Comparison of ENCODE assay signal across 23 mouse cellular contexts in the genomic region with DNA sequence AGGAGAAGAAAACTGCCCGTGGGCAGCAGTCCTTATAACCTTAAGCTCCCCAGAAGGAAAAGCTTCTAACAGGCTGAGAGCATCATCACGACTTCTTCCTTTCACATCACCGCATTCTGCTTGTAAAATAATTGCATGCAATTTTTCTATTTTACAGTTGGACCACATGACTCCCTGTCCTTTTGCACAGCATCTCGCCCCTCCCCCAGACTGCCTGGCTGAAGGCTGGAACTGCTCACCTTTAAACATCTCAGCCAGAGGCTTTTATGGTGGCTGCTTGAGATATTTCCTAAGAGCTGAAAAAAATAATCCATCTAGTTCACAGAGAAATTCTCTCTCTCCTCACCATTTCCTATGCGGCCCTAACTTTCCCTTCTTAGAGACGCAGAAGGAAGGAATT.
DNase-seq lines count a peak whose midpoint lies in the region; ATAC-seq lines count a peak whose summit lies in the region.
"Had no signal": no experiment of that assay in that cellular context is flagged by ENCODE, and none has a peak within 500 bp of the region (broad histone marks: within the 10 kb centered on the region; RNA-seq: fewer than 3 reads in every experiment).

No protein-coding gene starts in this region.

- H3K4me2 ChIP-seq in forebrain, embryonic 13.5 days = no peak overlapping the region
- no peak overlapping the region for H3K4me2 ChIP-seq in forebrain, embryonic 15.5 days (replicated peaks)
- no peak overlapping the region; the same call in 1 of the 2 replicates for H3K4me2 ChIP-seq in midbrain, embryonic 13.5 days (replicated peaks)
- H3K4me2 ChIP-seq in midbrain, embryonic 14.5 days (ENCODE audit: low read length) = no peak overlapping the region
- H3K4me2 ChIP-seq: heart, embryonic 11.5 days; heart, embryonic 15.5 days; hindbrain, embryonic 15.5 days had no signal

- no peaks in the 10 kb centered on the region for H3K36me3 ChIP-seq in forebrain, embryonic 13.5 days (ENCODE audit: poor library complexity, severe bottlenecking)
- no peaks in the 10 kb centered on the region for H3K36me3 ChIP-seq in forebrain, embryonic 15.5 days
- no peaks in the 10 kb centered on the region for H3K36me3 ChIP-seq in midbrain, embryonic 13.5 days
- no peaks in the 10 kb centered on the region for H3K36me3 ChIP-seq in midbrain, embryonic 10.5 days
- no peaks in the 10 kb centered on the region for H3K36me3 ChIP-seq in midbrain, embryonic 14.5 days (ENCODE audit: control insufficient read depth, insufficient read depth, low read length)
- H3K36me3 ChIP-seq: embryonic facial prominence, embryonic 10.5 days; heart, embryonic 15.5 days; hindbrain, embryonic 10.5 days; hindbrain, embryonic 15.5 days had no signal

- no peak for DNase-seq in midbrain, embryonic 10.5 days (ENCODE audit: low spot score)
- peak; percentile 50 for DNase-seq in midbrain, embryonic 14.5 days
- peak; percentile 11 for DNase-seq in retina, postnatal 1 day
- DNase-seq in adrenal gland, adult (ENCODE audit: inconsistent age in 2 of 2, low spot score in 1 of 2) = no peak
- DNase-seq: adrenal gland, adult 8-10 months; adrenal gland, postnatal 36 days; cerebellum, adult 11-12 months; cerebellum, adult 9-10 months; cerebellum, postnatal 25 days; heart, adult 18-20 months had no signal

- H3K27me3 ChIP-seq in forebrain, embryonic 13.5 days = no peaks in the 10 kb centered on the region
- H3K27me3 ChIP-seq in forebrain, embryonic 15.5 days = no peaks in the 10 kb centered on the region
- H3K27me3 ChIP-seq in midbrain, embryonic 13.5 days = no peaks in the 10 kb centered on the region
- H3K27me3 ChIP-seq in midbrain, embryonic 10.5 days (ENCODE audit: low read depth, poor library complexity, severe bottlenecking) = no peaks in the 10 kb centered on the region
- H3K27me3 ChIP-seq in midbrain, embryonic 14.5 days (ENCODE audit: control insufficient read depth, insufficient read depth, low read length) = no peaks in the 10 kb centered on the region
- H3K27me3 ChIP-seq: CH12.LX; heart, embryonic 15.5 days; hindbrain, embryonic 15.5 days had no signal

- no peaks in the 10 kb centered on the region for H3K4me1 ChIP-seq in forebrain, embryonic 13.5 days
- H3K4me1 ChIP-seq in forebrain, embryonic 15.5 days = no peaks in the 10 kb centered on the region
- peaks cover 7% of the 10 kb centered on the region; the same call in 1 of the 2 replicates for H3K4me1 ChIP-seq in midbrain, embryonic 13.5 days (replicated peaks)
- no peaks in the 10 kb centered on the region for H3K4me1 ChIP-seq in midbrain, embryonic 10.5 days
- H3K4me1 ChIP-seq in midbrain, embryonic 14.5 days (ENCODE audit: control insufficient read depth, insufficient read depth, low read length) = 0 out of 2 replicates have a peak, but pooled peaks cover 5% of the 10 kb centered on the region
- H3K4me1 ChIP-seq: embryonic facial prominence, embryonic 10.5 days; heart, embryonic 15.5 days; hindbrain, embryonic 10.5 days; hindbrain, embryonic 15.5 days had no signal

- no peak overlapping the region for H3K27ac ChIP-seq in forebrain, embryonic 13.5 days
- no peak overlapping the region for H3K27ac ChIP-seq in forebrain, embryonic 15.5 days (replicated peaks)
- H3K27ac ChIP-seq in midbrain, embryonic 13.5 days = no peak overlapping the region
- no peak overlapping the region for H3K27ac ChIP-seq in midbrain, embryonic 10.5 days (replicated peaks)
- H3K27ac ChIP-seq in midbrain, embryonic 14.5 days (replicated peaks; ENCODE audit: low read depth, low read length) = no peak overlapping the region
- H3K27ac ChIP-seq: embryonic facial prominence, embryonic 10.5 days; heart, embryonic 15.5 days; hindbrain, embryonic 10.5 days; hindbrain, embryonic 15.5 days had no signal

- no peaks in the 10 kb centered on the region for H3K9me3 ChIP-seq in forebrain, embryonic 13.5 days (replicated peaks)
- no peaks in the 10 kb centered on the region for H3K9me3 ChIP-seq in forebrain, embryonic 15.5 days
- H3K9me3 ChIP-seq in midbrain, embryonic 13.5 days = no peaks in the 10 kb centered on the region
- H3K9me3 ChIP-seq in midbrain, embryonic 10.5 days (replicated peaks) = no peaks in the 10 kb centered on the region
- no peaks in the 10 kb centered on the region for H3K9me3 ChIP-seq in midbrain, embryonic 14.5 days (ENCODE audit: control insufficient read depth, low read length)
- H3K9me3 ChIP-seq: embryonic facial prominence, embryonic 10.5 days; heart, embryonic 15.5 days; hindbrain, embryonic 10.5 days; hindbrain, embryonic 15.5 days had no signal

- no peak overlapping the region for H3K9ac ChIP-seq in forebrain, embryonic 13.5 days
- H3K9ac ChIP-seq in forebrain, embryonic 15.5 days (replicated peaks) = no peak overlapping the region
- no peak overlapping the region for H3K9ac ChIP-seq in midbrain, embryonic 13.5 days (replicated peaks)
- no peak overlapping the region for H3K9ac ChIP-seq in midbrain, embryonic 14.5 days (replicated peaks; ENCODE audit: low read length)
- H3K9ac ChIP-seq: heart, embryonic 15.5 days; hindbrain, embryonic 15.5 days had no signal

- 78% methylated on average over 6 of the region's 6 CpGs for WGBS in forebrain, embryonic 13.5 days
- 78% methylated on average over 6 of the region's 6 CpGs for WGBS in forebrain, embryonic 15.5 days
- 71% methylated on average over 6 of the region's 6 CpGs for WGBS in midbrain, embryonic 13.5 days
- WGBS in midbrain, embryonic 10.5 days = 90% methylated on average over 6 of the region's 6 CpGs
- 73% methylated on average over 6 of the region's 6 CpGs for WGBS in midbrain, embryonic 14.5 days

- no peak overlapping the region for H3K4me3 ChIP-seq in forebrain, embryonic 13.5 days
- H3K4me3 ChIP-seq in forebrain, embryonic 15.5 days = no peak overlapping the region
- no peak overlapping the region for H3K4me3 ChIP-seq in midbrain, embryonic 13.5 days (replicated peaks)
- no peak overlapping the region for H3K4me3 ChIP-seq in midbrain, embryonic 10.5 days
- no peak overlapping the region for H3K4me3 ChIP-seq in midbrain, embryonic 14.5 days (replicated peaks; ENCODE audit: low read depth, low read length)
- H3K4me3 ChIP-seq: embryonic facial prominence, embryonic 10.5 days; heart, embryonic 15.5 days; hindbrain, embryonic 10.5 days; hindbrain, embryonic 15.5 days had no signal

- peak; percentile 48; the same call in 1 of the 2 replicates for ATAC-seq in forebrain, embryonic 13.5 days
- ATAC-seq in forebrain, embryonic 15.5 days (replicated peaks) = no peak
- peak; percentile 60; the same call in 1 of the 2 replicates for ATAC-seq in midbrain, embryonic 13.5 days
- ATAC-seq in midbrain, embryonic 14.5 days (ENCODE audit: low FRiP score, low TSS enrichment) = no peak
- ATAC-seq: activated CD4-positive, CD25-positive, alpha-beta regulatory T cell, adult 4 months; inflammation-experienced regulatory T-cells, adult 6 months; intestine, postnatal 0 days; Patski had no signal

Comparison
In these comparisons a context has a peak if more than half of its experiments do, and no peak if none do; other contexts are left out.
1. ATAC-seq: peak in forebrain, embryonic 13.5 days (single experiment) and midbrain, embryonic 13.5 days (single experiment); none in forebrain, embryonic 15.5 days (single experiment) and midbrain, embryonic 14.5 days (single experiment).
2. DNase-seq: peak in midbrain, embryonic 14.5 days (single experiment) and retina, postnatal 1 day (single experiment); none in midbrain, embryonic 10.5 days (single experiment) and adrenal gland, adult (0 of 2).